Mouse (Mus musculus): ENCODE measurements around the gene Wdr95.
A peak's percentile ranks its signal among the peaks of the same experiment; 100 is the strongest.

DNA sequence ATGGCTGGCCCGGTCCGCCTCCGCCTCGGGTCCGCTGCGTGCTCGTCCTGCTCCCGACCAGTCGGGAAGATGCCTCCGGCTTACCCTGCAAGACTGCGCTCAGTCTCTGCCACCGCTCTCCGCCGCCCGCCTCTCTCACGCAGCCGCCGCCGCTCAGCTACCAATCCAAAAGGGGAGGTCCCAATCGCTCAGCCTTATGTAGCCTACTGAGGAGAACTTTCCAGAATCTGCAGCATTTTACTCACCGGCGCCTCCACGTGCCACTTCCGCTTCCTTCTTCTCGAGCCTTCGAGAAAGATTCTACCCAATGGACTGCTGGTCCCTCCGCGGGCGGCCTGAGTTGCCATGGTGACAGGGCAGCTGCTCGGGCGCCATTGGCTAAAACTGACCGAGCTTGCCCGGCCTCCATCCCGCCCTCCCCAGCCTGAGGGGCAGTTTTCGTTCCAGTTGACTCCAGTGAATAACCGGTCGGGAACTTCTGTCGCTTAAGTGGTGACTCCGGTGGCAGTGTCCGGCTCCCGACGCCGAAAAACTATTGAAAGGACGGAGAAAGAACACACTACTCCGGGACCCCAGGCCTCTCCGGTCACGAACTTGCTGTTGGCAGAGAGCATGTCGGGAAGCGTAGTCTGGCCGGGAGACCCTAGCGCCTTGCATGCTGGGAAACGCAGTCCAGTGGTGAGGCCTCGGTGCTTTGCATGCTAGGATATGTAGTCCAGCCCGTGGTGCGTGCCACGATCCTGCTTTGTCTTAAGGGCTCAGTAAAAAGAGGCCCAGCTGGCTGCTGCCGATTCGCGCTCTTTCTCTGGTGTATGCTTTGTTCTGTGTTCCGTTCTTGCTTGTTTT, 107.8 kb downstream of the Wdr95 start, which contains the start of gene Hsph1:
- TF ChIP-seq CTCF (IDR thresholded peaks at IDR 0.05; ENCODE audit: control insufficient read depth, insufficient read depth, insufficient read length) = no peak
- peak; percentile 89 for TF ChIP-seq MAX (IDR thresholded peaks at IDR 0.05)
- no peak for TF ChIP-seq MYOD1 (IDR thresholded peaks at IDR 0.05; ENCODE audit: control insufficient read depth, insufficient read length, low read depth)
